Mouse (Mus musculus): ENCODE measurements at regions not wholly inside any gene's neighbourhood (a gene's known extent, or its start where the extent isn't known, plus 50 kb on each side); places are given as distances from the start of the nearest gene placed in this dataset.

DNA sequence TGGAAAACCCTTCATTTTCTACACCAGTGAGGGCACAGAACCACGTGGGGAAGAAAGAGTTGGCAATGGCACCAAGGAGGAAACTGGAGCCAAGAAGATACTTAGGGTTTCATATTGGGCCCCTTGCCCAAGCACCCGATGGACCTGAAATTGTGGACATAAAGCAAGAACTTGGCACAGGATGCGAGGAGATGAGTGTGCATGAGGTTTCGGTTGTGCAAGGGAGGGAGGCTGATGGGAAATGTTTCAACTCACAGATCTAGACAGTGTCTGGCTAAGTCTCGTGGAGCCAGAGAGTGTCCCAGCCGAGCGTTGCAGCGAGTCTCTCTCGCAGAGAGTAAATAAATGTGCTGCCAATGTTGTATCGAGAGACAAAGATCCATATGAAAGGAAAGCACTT lies 323.4 kb upstream of the Maf start:
- H3K27me3 ChIP-seq (ENCODE audit: control insufficient read depth in 1 of 2, insufficient read depth in 2 of 2, low read length in 2 of 2), result no peaks in the 10 kb centered on the region
- no peak overlapping the region for H3K4me3 ChIP-seq (ENCODE audit: control insufficient read depth in 1 of 2, insufficient read depth in 1 of 2, low read depth in 2 of 2, low read length in 2 of 2)
- H3K27ac ChIP-seq (ENCODE audit: control insufficient read depth, low read depth, low read length), result no peak overlapping the region
- no peak for DNase-seq (ENCODE audit: low read depth, low spot score)
- H3K9me3 ChIP-seq (replicated peaks; ENCODE audit: insufficient read depth, low read length), result no peaks in the 10 kb centered on the region; the same call in 1 of the 2 replicates
- no peaks in the 10 kb centered on the region for H3K79me2 ChIP-seq (ENCODE audit: control insufficient read depth, insufficient read depth, low read length, poor library complexity)
- H3K4me1 ChIP-seq (ENCODE audit: control insufficient read depth in 1 of 2, insufficient read depth in 2 of 2, low read length in 2 of 2), result no peaks in the 10 kb centered on the region
- H3K9ac ChIP-seq (ENCODE audit: control insufficient read depth, low read depth, low read length, poor library complexity, severe bottlenecking), result no peak overlapping the region
- no peaks in the 10 kb centered on the region for H3K36me3 ChIP-seq (ENCODE audit: control insufficient read depth in 1 of 2, insufficient read depth in 2 of 2, low read length in 2 of 2)
- TF ChIP-seq CHD2 (IDR thresholded peaks at IDR 0.05; ENCODE audit: low read length) (no peak), GABPA (IDR thresholded peaks at IDR 0.05; ENCODE audit: low read depth, low read length) (no peak), EP300 (IDR thresholded peaks at IDR 0.05; ENCODE audit: low read depth in 1 of 2, low read length in 2 of 2) (no peak), POLR2AphosphoS2 (IDR thresholded peaks at IDR 0.05; ENCODE audit: low read length) (no peak), RCOR1 (IDR thresholded peaks at IDR 0.05; ENCODE audit: low read depth, low read length) (no peak), TCF12 (IDR thresholded peaks at IDR 0.05; ENCODE audit: low read depth, low read length) (no peak), KAT2A (conservative IDR thresholded peaks at IDR 0.05; ENCODE audit: low read depth, low read length) (no peak), TAL1 (IDR thresholded peaks at IDR 0.05; ENCODE audit: low read length) (no peak), MAX (IDR thresholded peaks at IDR 0.05; ENCODE audit: low read length) (no peak), POLR2AphosphoS5 (IDR thresholded peaks at IDR 0.05; ENCODE audit: borderline replicate concordance, low read depth, low read length) (no peak), USF2 (IDR thresholded peaks at IDR 0.05; ENCODE audit: borderline replicate concordance in 1 of 2, insufficient read depth in 1 of 2, low read depth in 1 of 2, low read length in 2 of 2) (no peak), RAD21 (IDR thresholded peaks at IDR 0.05; ENCODE audit: low read depth, low read length) (no peak), UBTF (IDR thresholded peaks at IDR 0.05; ENCODE audit: borderline replicate concordance, insufficient read depth, low read depth, low read length) (no peak), MEF2A (IDR thresholded peaks at IDR 0.05; ENCODE audit: extremely low read depth, insufficient replicate concordance, low read depth, low read length, poor library complexity, severe bottlenecking) (no peak), ZMIZ1 (IDR thresholded peaks at IDR 0.05; ENCODE audit: low read depth, low read length) (no peak), BHLHE40 (IDR thresholded peaks at IDR 0.05; ENCODE audit: borderline replicate concordance, low read depth, low read length) (no peak), MYC (IDR thresholded peaks at IDR 0.05; ENCODE audit: low read depth, low read length) (no peak), ZC3H11A (IDR thresholded peaks at IDR 0.05; ENCODE audit: low read depth, low read length) (no peak)

DNA sequence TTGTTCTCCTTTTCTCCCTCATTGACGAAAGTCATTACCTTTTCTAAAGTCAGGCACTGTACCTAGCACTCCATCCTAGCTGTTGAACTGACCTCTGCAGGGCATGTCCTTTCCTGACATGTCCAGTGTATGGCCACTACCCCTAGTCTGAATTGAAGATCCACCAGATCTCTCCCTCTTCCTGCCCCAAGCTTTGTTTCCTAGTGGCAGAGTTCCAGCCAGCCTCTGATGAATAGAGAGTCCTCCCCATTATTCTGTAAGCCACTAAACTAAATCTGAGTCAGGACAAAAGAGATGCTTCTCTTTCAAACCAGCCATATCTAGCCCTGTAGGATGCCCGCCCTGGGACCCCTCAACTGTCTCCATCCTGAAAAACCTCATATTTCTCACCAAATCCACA lies 317.7 kb upstream of the Maf start:
- H3K4me1 ChIP-seq (ENCODE audit: control insufficient read depth in 1 of 2, insufficient read depth in 2 of 2, low read length in 2 of 2), result no peaks in the 10 kb centered on the region
- H3K9me3 ChIP-seq (replicated peaks; ENCODE audit: insufficient read depth, low read length), result no peaks in the 10 kb centered on the region; the same call in 1 of the 2 replicates
- no peak overlapping the region for H3K4me3 ChIP-seq (ENCODE audit: control insufficient read depth in 1 of 2, insufficient read depth in 1 of 2, low read depth in 2 of 2, low read length in 2 of 2)
- H3K27ac ChIP-seq (ENCODE audit: control insufficient read depth, low read depth, low read length), result no peak overlapping the region
- H3K9ac ChIP-seq (ENCODE audit: control insufficient read depth, low read depth, low read length, poor library complexity, severe bottlenecking), result no peak overlapping the region
- no peaks in the 10 kb centered on the region for H3K36me3 ChIP-seq (ENCODE audit: control insufficient read depth in 1 of 2, insufficient read depth in 2 of 2, low read length in 2 of 2)
- TF ChIP-seq E2F4 (IDR thresholded peaks at IDR 0.05; ENCODE audit: borderline replicate concordance, low read depth, low read length) (no peak), ZMIZ1 (IDR thresholded peaks at IDR 0.05; ENCODE audit: low read depth, low read length) (no peak), ZC3H11A (IDR thresholded peaks at IDR 0.05; ENCODE audit: low read depth, low read length) (no peak), MYB (IDR thresholded peaks at IDR 0.05; ENCODE audit: low read depth, low read length) (no peak), NELFE (IDR thresholded peaks at IDR 0.05; ENCODE audit: low read depth, low read length) (no peak), MYC (IDR thresholded peaks at IDR 0.05; ENCODE audit: low read depth, low read length) (no peak), POLR2A (IDR thresholded peaks at IDR 0.05; ENCODE audit: control insufficient read depth in 1 of 2, insufficient read depth in 1 of 2, low read depth in 1 of 2, low read length in 2 of 2, poor library complexity in 1 of 2) (no peak), ETS1 (IDR thresholded peaks at IDR 0.05; ENCODE audit: low read depth, low read length) (no peak)
- no peaks in the 10 kb centered on the region for H3K27me3 ChIP-seq (ENCODE audit: control insufficient read depth in 1 of 2, insufficient read depth in 2 of 2, low read length in 2 of 2)
- DNase-seq (ENCODE audit: low read depth, low spot score), result no peak
- no peaks in the 10 kb centered on the region for H3K79me2 ChIP-seq (ENCODE audit: control insufficient read depth, insufficient read depth, low read length, poor library complexity)

All from MEL (cell line).